Mouse (Mus musculus): ENCODE data around the gene Draxin. TPM values are rescaled to one million over a fixed set of nuclear protein-coding genes. Genes with fewer than 3 reads are reported as not detected.
A peak's percentile ranks its signal among the peaks of the same experiment; 100 is the strongest.

Gene Draxin
- polyA plus RNA-seq, 1 experiment from 2014 or later, result 0.03 TPM

GRCm38 (mm10) chr4:148091181-148091580 is 39.3 kb downstream of the Draxin start:
- H3K4me1 ChIP-seq (replicated peaks; ENCODE audit: control insufficient read depth, insufficient read depth, low read length), result no peaks in the 10 kb centered on the region
- TF ChIP-seq CTCF (IDR thresholded peaks at IDR 0.05; ENCODE audit: low read depth), result no peak
- 81% methylated on average over 1 of the region's 1 CpGs for WGBS
- no peaks in the 10 kb centered on the region for H3K27me3 ChIP-seq (replicated peaks; ENCODE audit: control insufficient read depth, insufficient read depth, low read length)
- no peaks in the 10 kb centered on the region for H3K36me3 ChIP-seq (ENCODE audit: control insufficient read depth, insufficient read depth)
- no peak overlapping the region for H3K4me2 ChIP-seq (replicated peaks; ENCODE audit: low read depth)
- no peak overlapping the region for H3K27ac ChIP-seq (ENCODE audit: low read depth, low read length)
- no peak overlapping the region for H3K9ac ChIP-seq (ENCODE audit: low read depth, low read length)
- H3K9me3 ChIP-seq (ENCODE audit: control insufficient read depth), result no peaks in the 10 kb centered on the region
- H3K4me3 ChIP-seq (ENCODE audit: low read depth, low read length), result no peak overlapping the region
- ATAC-seq, result no peak

GRCm38 (mm10) chr4:148089166-148089565 is 41.3 kb downstream of the Draxin start:
- Histone ChIP-seq H3K27me3 (replicated peaks; ENCODE audit: control insufficient read depth, insufficient read depth, low read length) (no peaks in the 10 kb centered on the region), H3K27ac (ENCODE audit: low read depth, low read length) (no peak overlapping the region), H3K9me3 (ENCODE audit: control insufficient read depth) (no peaks in the 10 kb centered on the region), H3K36me3 (ENCODE audit: control insufficient read depth, insufficient read depth) (no peaks in the 10 kb centered on the region), H3K4me2 (replicated peaks; ENCODE audit: low read depth) (no peak overlapping the region), H3K4me3 (ENCODE audit: low read depth, low read length) (no peak overlapping the region), H3K4me1 (replicated peaks; ENCODE audit: control insufficient read depth, insufficient read depth, low read length) (0 out of 2 replicates have a peak, but pooled peaks cover 4% of the 10 kb centered on the region), H3K9ac (ENCODE audit: low read depth, low read length) (no peak overlapping the region)
- WGBS, result 82% methylated on average over 4 of the region's 4 CpGs
- no peak for TF ChIP-seq CTCF (IDR thresholded peaks at IDR 0.05; ENCODE audit: low read depth)
- no peak for ATAC-seq

- WGBS, result 7% methylated on average over 34 of the region's 34 CpGs
- Histone ChIP-seq H3K4me1 (replicated peaks; ENCODE audit: control insufficient read depth, insufficient read depth, low read length) (0 out of 2 replicates have a peak, but pooled peaks cover 4% of the 10 kb centered on the region), H3K27ac (ENCODE audit: low read depth, low read length) (peak within 1 kb of the TSS; percentile 54; the same call in 1 of the 2 replicates), H3K4me2 (replicated peaks; ENCODE audit: low read depth) (peak within 1 kb of the TSS; percentile 87), H3K4me3 (ENCODE audit: low read depth, low read length) (peak within 1 kb of the TSS; percentile 80), H3K9me3 (ENCODE audit: control insufficient read depth) (no peaks in the 10 kb centered on the region), H3K9ac (ENCODE audit: low read depth, low read length) (peak within 1 kb of the TSS; percentile 74), H3K27me3 (replicated peaks; ENCODE audit: control insufficient read depth, insufficient read depth, low read length) (no peaks in the 10 kb centered on the region), H3K36me3 (ENCODE audit: control insufficient read depth, insufficient read depth) (no peaks in the 10 kb centered on the region)
- no peak for TF ChIP-seq CTCF (IDR thresholded peaks at IDR 0.05; ENCODE audit: low read depth)
- peak; percentile 88 for ATAC-seq
Measured at GRCm38 (mm10) chr4:148087907-148088527, 42.5 kb downstream of the Draxin start, which contains the start of gene Agtrap. Gene Agtrap (minus strand): TSS chr4:148088031.

GRCm38 (mm10) chr4:148087091-148087906 is 43.2 kb downstream of the Draxin start:
- H3K36me3 ChIP-seq (ENCODE audit: control insufficient read depth, insufficient read depth), result no peaks in the 10 kb centered on the region; the same call in 1 of the 2 replicates
- peak overlapping the region; percentile 74 for H3K9ac ChIP-seq (ENCODE audit: low read depth, low read length)
- H3K4me1 ChIP-seq (replicated peaks; ENCODE audit: control insufficient read depth, insufficient read depth, low read length), result 0 out of 2 replicates have a peak, but pooled peaks cover 4% of the 10 kb centered on the region
- peak overlapping the region; percentile 80 for H3K4me3 ChIP-seq (ENCODE audit: low read depth, low read length)
- peak overlapping the region; percentile 87 for H3K4me2 ChIP-seq (replicated peaks; ENCODE audit: low read depth)
- WGBS, result 4% methylated on average over 29 of the region's 30 CpGs
- no peaks in the 10 kb centered on the region for H3K27me3 ChIP-seq (replicated peaks; ENCODE audit: control insufficient read depth, insufficient read depth, low read length)
- H3K27ac ChIP-seq (ENCODE audit: low read depth, low read length), result peak overlapping the region; percentile 54; the same call in 1 of the 2 replicates
- peak; percentile 41 for ATAC-seq
- TF ChIP-seq CTCF (IDR thresholded peaks at IDR 0.05; ENCODE audit: low read depth), result no peak
- no peaks in the 10 kb centered on the region for H3K9me3 ChIP-seq (ENCODE audit: control insufficient read depth)

- Histone ChIP-seq H3K9me3 (ENCODE audit: control insufficient read depth) (no peaks in the 10 kb centered on the region), H3K9ac (ENCODE audit: low read depth, low read length) (no peak overlapping the region), H3K36me3 (ENCODE audit: control insufficient read depth, insufficient read depth) (peaks cover 9% of the 10 kb centered on the region), H3K4me2 (replicated peaks; ENCODE audit: low read depth) (no peak overlapping the region), H3K27ac (ENCODE audit: low read depth, low read length) (no peak overlapping the region), H3K4me1 (replicated peaks; ENCODE audit: control insufficient read depth, insufficient read depth, low read length) (0 out of 2 replicates have a peak, but pooled peaks cover 4% of the 10 kb centered on the region), H3K4me3 (ENCODE audit: low read depth, low read length) (no peak overlapping the region), H3K27me3 (replicated peaks; ENCODE audit: control insufficient read depth, insufficient read depth, low read length) (no peaks in the 10 kb centered on the region)
- TF ChIP-seq CTCF (IDR thresholded peaks at IDR 0.05; ENCODE audit: low read depth), result no peak
- 74% methylated on average over 3 of the region's 3 CpGs for WGBS
- ATAC-seq, result no peak
Measured at GRCm38 (mm10) chr4:148085907-148086305, 44.6 kb downstream of the Draxin start.

Measured in intestine, postnatal 0 days (tissue).